Mouse (Mus musculus): Measurements from ENCODE around the gene Tjp2. TPM values are rescaled to one million over a fixed set of nuclear protein-coding genes. Genes with fewer than 3 reads are reported as not detected.

The Tjp2 gene
- polyA plus RNA-seq, 2 experiments, result 12.1 to 14.9 TPM

DNA sequence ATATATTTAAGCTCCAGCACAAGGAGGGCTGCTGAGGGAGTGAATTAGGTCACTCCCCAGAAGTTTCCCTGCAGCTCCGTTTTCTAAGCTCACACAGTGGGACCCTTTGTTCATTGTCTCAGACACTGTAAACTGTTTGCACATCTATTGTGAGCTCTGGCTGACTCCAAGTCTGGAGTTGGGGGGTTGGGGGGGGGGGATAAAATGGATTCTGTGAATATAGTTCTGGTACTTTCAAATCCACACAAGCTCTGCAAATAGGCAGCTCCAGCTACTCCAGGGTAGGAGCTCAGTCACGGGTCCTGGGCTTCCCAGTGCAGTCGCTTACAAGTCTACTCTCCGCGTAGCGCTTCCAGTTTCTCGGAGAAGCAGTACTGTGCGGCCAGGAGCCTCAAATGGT lies 64.4 kb downstream of the Tjp2 start:
- DNase-seq (ENCODE audit: low spot score), result no peak

GRCm38 (mm10) chr19:24159751-24160150 lies 65.1 kb downstream of the Tjp2 start:
- DNase-seq (ENCODE audit: low spot score) (no peak), ATAC-seq (ENCODE audit: low FRiP score, low read depth) (no peak)
- WGBS, result 62% methylated on average over 9 of the region's 9 CpGs
- no peak overlapping the region for H3K27ac ChIP-seq (replicated peaks; ENCODE audit: low read depth, low read length)
- no peak overlapping the region for H3K9ac ChIP-seq (ENCODE audit: low read depth, low read length, severe bottlenecking)
- TF ChIP-seq POLR2A (IDR thresholded peaks at IDR 0.05; ENCODE audit: borderline replicate concordance, extremely low read depth, insufficient read depth, insufficient read length), result no peak
- no peaks in the 10 kb centered on the region; the same call in 1 of the 2 replicates for H3K9me3 ChIP-seq (ENCODE audit: control insufficient read depth, low read length)
- H3K36me3 ChIP-seq (ENCODE audit: control insufficient read depth, insufficient read depth, low read length), result no peaks in the 10 kb centered on the region
- peaks cover 4% of the 10 kb centered on the region; the same call in 1 of the 2 replicates for H3K4me1 ChIP-seq (ENCODE audit: control insufficient read depth, insufficient read depth, low read length)
- H3K4me2 ChIP-seq (replicated peaks; ENCODE audit: low read depth, low read length, severe bottlenecking), result no peak overlapping the region
- H3K4me3 ChIP-seq (replicated peaks; ENCODE audit: low read length), result no peak overlapping the region
- no peaks in the 10 kb centered on the region for H3K27me3 ChIP-seq (ENCODE audit: control insufficient read depth, insufficient read depth, low read length)

More for the DNA sequence above, 64.4 kb downstream of the Tjp2 start:
- no peak overlapping the region for H3K4me3 ChIP-seq (replicated peaks; ENCODE audit: low read length)
- H3K36me3 ChIP-seq (ENCODE audit: control insufficient read depth, insufficient read depth, low read length), result no peaks in the 10 kb centered on the region
- H3K27me3 ChIP-seq (ENCODE audit: control insufficient read depth, insufficient read depth, low read length), result no peaks in the 10 kb centered on the region
- no peak overlapping the region for H3K4me2 ChIP-seq (replicated peaks; ENCODE audit: low read depth, low read length, severe bottlenecking)
- no peak for ATAC-seq (ENCODE audit: low FRiP score, low read depth)
- no peaks in the 10 kb centered on the region; the same call in 1 of the 2 replicates for H3K9me3 ChIP-seq (ENCODE audit: control insufficient read depth, low read length)
- peaks cover 4% of the 10 kb centered on the region; the same call in 1 of the 2 replicates for H3K4me1 ChIP-seq (ENCODE audit: control insufficient read depth, insufficient read depth, low read length)
- H3K9ac ChIP-seq (ENCODE audit: low read depth, low read length, severe bottlenecking), result no peak overlapping the region
- H3K27ac ChIP-seq (replicated peaks; ENCODE audit: low read depth, low read length), result no peak overlapping the region
- WGBS, result 57% methylated on average over 8 of the region's 8 CpGs
- TF ChIP-seq POLR2A (IDR thresholded peaks at IDR 0.05; ENCODE audit: borderline replicate concordance, extremely low read depth, insufficient read depth, insufficient read length), result no peak

GRCm38 (mm10) chr19:24159334-24159733 lies 65.5 kb downstream of the Tjp2 start:
- no peak for ATAC-seq (ENCODE audit: low FRiP score, low read depth)
- Histone ChIP-seq H3K9me3 (ENCODE audit: control insufficient read depth, low read length) (no peaks in the 10 kb centered on the region; the same call in 1 of the 2 replicates), H3K4me3 (replicated peaks; ENCODE audit: low read length) (no peak overlapping the region), H3K4me1 (ENCODE audit: control insufficient read depth, insufficient read depth, low read length) (peaks cover 4% of the 10 kb centered on the region; the same call in 1 of the 2 replicates), H3K36me3 (ENCODE audit: control insufficient read depth, insufficient read depth, low read length) (no peaks in the 10 kb centered on the region), H3K27me3 (ENCODE audit: control insufficient read depth, insufficient read depth, low read length) (no peaks in the 10 kb centered on the region), H3K9ac (ENCODE audit: low read depth, low read length, severe bottlenecking) (no peak overlapping the region), H3K4me2 (replicated peaks; ENCODE audit: low read depth, low read length, severe bottlenecking) (no peak overlapping the region), H3K27ac (replicated peaks; ENCODE audit: low read depth, low read length) (no peak overlapping the region)
- no peak for DNase-seq (ENCODE audit: low spot score)
- no peak for TF ChIP-seq POLR2A (IDR thresholded peaks at IDR 0.05; ENCODE audit: borderline replicate concordance, extremely low read depth, insufficient read depth, insufficient read length)
- WGBS, result 30% methylated on average over 8 of the region's 9 CpGs

DNA sequence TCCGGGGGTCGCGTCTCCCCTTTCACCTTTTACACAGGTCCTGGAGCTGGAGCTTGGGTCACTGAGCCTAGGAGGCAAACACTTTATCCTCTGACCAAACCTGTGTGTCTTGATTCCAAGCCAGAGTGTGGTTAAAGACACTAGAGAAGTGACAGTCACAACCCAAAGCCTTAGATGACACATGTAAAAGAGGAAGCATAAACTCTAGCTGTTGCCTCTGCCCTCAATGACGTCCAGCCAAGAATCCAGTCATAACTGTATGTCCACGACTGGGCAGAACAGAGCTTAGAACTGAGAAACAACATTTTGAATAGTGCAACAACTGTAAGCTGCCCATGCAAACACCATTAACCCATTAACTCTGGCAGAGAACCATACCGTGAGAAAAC lies 68.8 kb downstream of the Tjp2 start:
- H3K9me3 ChIP-seq (ENCODE audit: control insufficient read depth, low read length), result no peaks in the 10 kb centered on the region
- no peak for TF ChIP-seq POLR2A (IDR thresholded peaks at IDR 0.05; ENCODE audit: borderline replicate concordance, extremely low read depth, insufficient read depth, insufficient read length)
- no peak overlapping the region for H3K27ac ChIP-seq (replicated peaks; ENCODE audit: low read depth, low read length)
- H3K4me1 ChIP-seq (ENCODE audit: control insufficient read depth, insufficient read depth, low read length), result peaks cover 4% of the 10 kb centered on the region; the same call in 1 of the 2 replicates
- H3K9ac ChIP-seq (ENCODE audit: low read depth, low read length, severe bottlenecking), result no peak overlapping the region
- H3K4me3 ChIP-seq (replicated peaks; ENCODE audit: low read length), result no peak overlapping the region
- DNase-seq (ENCODE audit: low spot score), result no peak
- H3K4me2 ChIP-seq (replicated peaks; ENCODE audit: low read depth, low read length, severe bottlenecking), result no peak overlapping the region
- no peak for ATAC-seq (ENCODE audit: low FRiP score, low read depth)
- no peaks in the 10 kb centered on the region for H3K36me3 ChIP-seq (ENCODE audit: control insufficient read depth, insufficient read depth, low read length)
- 70% methylated on average over 6 of the region's 6 CpGs for WGBS
- H3K27me3 ChIP-seq (ENCODE audit: control insufficient read depth, insufficient read depth, low read length), result no peaks in the 10 kb centered on the region

GRCm38 (mm10) chr19:24155395-24156066 lies 69.3 kb downstream of the Tjp2 start:
- Histone ChIP-seq H3K9me3 (ENCODE audit: control insufficient read depth, low read length) (no peaks in the 10 kb centered on the region), H3K4me2 (replicated peaks; ENCODE audit: low read depth, low read length, severe bottlenecking) (no peak overlapping the region), H3K27me3 (ENCODE audit: control insufficient read depth, insufficient read depth, low read length) (no peaks in the 10 kb centered on the region), H3K4me1 (ENCODE audit: control insufficient read depth, insufficient read depth, low read length) (0 out of 2 replicates have a peak, but pooled peaks cover under 1% of the 10 kb centered on the region), H3K9ac (ENCODE audit: low read depth, low read length, severe bottlenecking) (no peak overlapping the region), H3K4me3 (replicated peaks; ENCODE audit: low read length) (no peak overlapping the region), H3K27ac (replicated peaks; ENCODE audit: low read depth, low read length) (no peak overlapping the region), H3K36me3 (ENCODE audit: control insufficient read depth, insufficient read depth, low read length) (no peaks in the 10 kb centered on the region)
- WGBS, result 70% methylated on average over 8 of the region's 8 CpGs
- ATAC-seq (ENCODE audit: low FRiP score, low read depth), result no peak
- no peak for TF ChIP-seq POLR2A (IDR thresholded peaks at IDR 0.05; ENCODE audit: borderline replicate concordance, extremely low read depth, insufficient read depth, insufficient read length)
- no peak for DNase-seq (ENCODE audit: low spot score)

All from limb, embryonic 14.5 days (tissue).